Mouse (Mus musculus) limb, embryonic 14.5 days (tissue): ENCODE data around the gene Oxsr1. TPM values are rescaled to one million over a fixed set of nuclear protein-coding genes. Genes with fewer than 3 reads are reported as not detected.

ENCODE experiments used
- ATAC-seq: fragments of 200-750 bp; cut with Nextera tagmentation; 2 replicates; pipeline ENCODE4 v1.8.0; 2017; ENCODE audit warnings: low read depth, moderate number of reproducible peaks, moderate TSS enrichment; ENCODE audit not compliant: low FRiP score
- DNase-seq: peaks from one replicate; pipeline ENCODE4 v3.0.0-alpha.2; 2015; ENCODE audit warnings: low spot score
- H3K27ac ChIP-seq: fragments of 300-500 bp; sonication (generic); replicated peaks from 2 replicates; pipeline ENCODE4 v1.5.1; 2014; ENCODE audit warnings: low read depth, mild to moderate bottlenecking, low read length, moderate library complexity, mixed read lengths
- H3K27me3 ChIP-seq: fragments of 300-500 bp; sonication (generic); 2 replicates; pipeline ENCODE4 v1.6.1; 2014; ENCODE audit warnings: low read length, mixed read lengths; ENCODE audit not compliant: control insufficient read depth, insufficient read depth
- H3K36me3 ChIP-seq: fragments of 300-500 bp; sonication (generic); 2 replicates; pipeline ENCODE4 v1.6.1; 2014; ENCODE audit warnings: mild to moderate bottlenecking, low read length, moderate library complexity, mixed read lengths; ENCODE audit not compliant: control insufficient read depth, insufficient read depth
- H3K4me1 ChIP-seq: fragments of 300-500 bp; sonication (generic); 2 replicates; pipeline ENCODE4 v1.6.1; 2014; ENCODE audit warnings: antibody characterized with exemption, low read length, mixed read lengths; ENCODE audit not compliant: control insufficient read depth, insufficient read depth
- H3K4me2 ChIP-seq: fragments of 300-500 bp; sonication (generic); replicated peaks from 2 replicates; pipeline ENCODE4 v1.6.1; 2014; ENCODE audit warnings: low read depth, mild to moderate bottlenecking, low read length, moderate library complexity; ENCODE audit not compliant: severe bottlenecking
- H3K4me3 ChIP-seq: fragments of 300-500 bp; sonication (generic); replicated peaks from 2 replicates; pipeline ENCODE4 v1.5.1; 2014; ENCODE audit warnings: low read length
- H3K9ac ChIP-seq: fragments of 300-500 bp; sonication (generic); 2 replicates; pipeline ENCODE4 v1.6.1; 2014; ENCODE audit warnings: mild to moderate bottlenecking, low read depth, low read length, moderate library complexity; ENCODE audit not compliant: severe bottlenecking
- H3K9me3 ChIP-seq: fragments of 300-500 bp; sonication (generic); 2 replicates; pipeline ENCODE4 v1.6.1; 2016; ENCODE audit warnings: low read length; ENCODE audit not compliant: control insufficient read depth
- POLR2A ChIP-seq: fragments of 200-500 bp; IDR thresholded peaks from 2 replicates; pipeline ENCODE4 v1.8.0; 2012; ENCODE audit warnings: inconsistent platforms, mild to moderate bottlenecking, moderate library complexity, borderline replicate concordance; ENCODE audit not compliant: insufficient read depth, insufficient read length; ENCODE audit errors: extremely low read depth
- WGBS: fragments of 180-500 bp; shearing (Covaris S2); extraction: QIAGEN DNeasy Blood & Tissue Kit; methylation state at CpG from one replicate; pipeline ENCODE4 v1.1.7; 2014; 5-methylcytosine and 5-hydroxymethylcytosine counted together
- polyA plus RNA-seq, 2 experiments: library from polyadenylated mRNA; depleted of rRNA in 1 of 2; stranded (reverse) in 1 of 2; unstranded in 1 of 2; fragments of >200 nt; fragmentation: Nextera tagmentation in 1 of 2; extraction: Ambion mirVana in 1 of 2; gene quantifications; 2 replicates each; pipeline versions ENCODE4 v1.2.1 to v1.2.3; 2012 to 2014

Oxsr1 gene
- polyA plus RNA-seq, 2 experiments: 16.0 to 35.4 TPM

GRCm38 (mm10) chr9:119254187-119254586 lies 68.0 kb downstream of the Oxsr1 start:
- no peak overlapping the region for H3K9ac ChIP-seq
- no peaks in the 10 kb centered on the region for H3K4me1 ChIP-seq
- no peaks in the 10 kb centered on the region for H3K27me3 ChIP-seq
- H3K4me2 ChIP-seq: no peak overlapping the region
- peaks cover 46% of the 10 kb centered on the region for H3K36me3 ChIP-seq
- H3K4me3 ChIP-seq: no peak overlapping the region
- 73% methylated on average over 2 of the region's 2 CpGs for WGBS
- DNase-seq (no peak), ATAC-seq (no peak)
- H3K9me3 ChIP-seq: no peaks in the 10 kb centered on the region
- H3K27ac ChIP-seq: no peak overlapping the region
- no peak for TF ChIP-seq POLR2A

- no peak for TF ChIP-seq POLR2A
- ATAC-seq (no peak), DNase-seq (no peak)
- WGBS: 84% methylated on average over 5 of the region's 5 CpGs
- no peaks in the 10 kb centered on the region for H3K9me3 ChIP-seq
- H3K27ac ChIP-seq: no peak overlapping the region
- H3K4me2 ChIP-seq: no peak overlapping the region
- H3K4me1 ChIP-seq: no peaks in the 10 kb centered on the region
- H3K9ac ChIP-seq: no peak overlapping the region
- H3K4me3 ChIP-seq: no peak overlapping the region
- H3K36me3 ChIP-seq: peaks cover 16% of the 10 kb centered on the region
- no peaks in the 10 kb centered on the region for H3K27me3 ChIP-seq
These were observed 74.2 kb downstream of the Oxsr1 start for GRCm38 (mm10) chr9:119247996-119248395.

GRCm38 (mm10) chr9:119246826-119247225 lies 75.4 kb downstream of the Oxsr1 start:
- Histone ChIP-seq H3K4me1 (no peaks in the 10 kb centered on the region), H3K9me3 (no peaks in the 10 kb centered on the region), H3K36me3 (peaks cover 21% of the 10 kb centered on the region), H3K27ac (no peak overlapping the region), H3K4me2 (no peak overlapping the region), H3K27me3 (no peaks in the 10 kb centered on the region), H3K9ac (no peak overlapping the region), H3K4me3 (no peak overlapping the region)
- 86% methylated on average over 5 of the region's 5 CpGs for WGBS
- DNase-seq (no peak), ATAC-seq (no peak)
- TF ChIP-seq POLR2A: no peak

GRCm38 (mm10) chr9:119243981-119244380 lies 78.2 kb downstream of the Oxsr1 start:
- DNase-seq: no peak
- Histone ChIP-seq H3K4me3 (no peak overlapping the region), H3K9me3 (no peaks in the 10 kb centered on the region), H3K27me3 (no peaks in the 10 kb centered on the region), H3K36me3 (peaks cover 31% of the 10 kb centered on the region), H3K4me2 (no peak overlapping the region), H3K4me1 (no peaks in the 10 kb centered on the region), H3K9ac (no peak overlapping the region), H3K27ac (no peak overlapping the region)
- 92% methylated on average over 3 of the region's 3 CpGs for WGBS
- ATAC-seq: no peak
- TF ChIP-seq POLR2A: no peak

- Histone ChIP-seq H3K4me1 (no peaks in the 10 kb centered on the region), H3K36me3 (peaks cover 30% of the 10 kb centered on the region), H3K27ac (no peak overlapping the region), H3K27me3 (no peaks in the 10 kb centered on the region), H3K9ac (no peak overlapping the region), H3K4me2 (no peak overlapping the region), H3K4me3 (no peak overlapping the region), H3K9me3 (no peaks in the 10 kb centered on the region)
- DNase-seq (no peak), ATAC-seq (no peak)
- WGBS: 68% methylated on average over 11 of the region's 11 CpGs
- no peak for TF ChIP-seq POLR2A
These were observed 80.9 kb downstream of the Oxsr1 start for GRCm38 (mm10) chr9:119241169-119241865.
